Mouse (Mus musculus) ovary, adult 18-20 months (tissue): ENCODE data around the gene Mtss1l.
A peak's percentile ranks its signal among the peaks of the same experiment; 100 is the strongest.

Experiments used
- DNase-seq: peaks from one replicate; pipeline ENCODE4 v3.0.0; 2022; ENCODE audit warnings: low spot score, mixed read lengths

Mtss1l gene

DNA sequence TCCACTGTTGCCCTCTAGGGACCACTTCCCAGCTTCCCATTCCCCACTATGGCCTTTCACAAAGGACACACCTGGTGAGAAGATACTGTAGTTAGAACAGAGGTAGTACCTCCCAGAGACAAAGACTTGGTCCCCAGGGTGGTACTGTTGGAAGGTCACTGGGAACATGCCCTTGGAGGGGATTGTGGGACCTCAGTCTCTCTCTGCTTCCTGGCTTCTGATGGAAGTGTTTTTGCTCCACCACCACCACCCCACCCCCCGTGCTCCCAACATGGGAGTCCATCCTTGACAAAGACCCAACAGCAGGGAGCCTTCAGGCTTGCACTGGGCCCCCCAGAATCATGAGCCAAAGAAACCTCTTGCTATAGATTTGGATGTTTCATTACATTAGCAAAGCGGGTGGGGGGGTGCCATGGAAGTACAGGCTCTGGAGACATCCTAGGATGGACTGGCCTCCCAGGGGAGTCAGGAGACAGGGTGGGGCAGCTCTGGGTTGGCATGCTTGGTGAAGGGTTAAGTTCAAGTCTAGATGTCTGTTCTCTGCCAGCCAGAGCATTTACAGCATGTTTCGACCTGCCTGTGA is 14.9 kb upstream of the Mtss1l start:
- no peak for DNase-seq

DNA sequence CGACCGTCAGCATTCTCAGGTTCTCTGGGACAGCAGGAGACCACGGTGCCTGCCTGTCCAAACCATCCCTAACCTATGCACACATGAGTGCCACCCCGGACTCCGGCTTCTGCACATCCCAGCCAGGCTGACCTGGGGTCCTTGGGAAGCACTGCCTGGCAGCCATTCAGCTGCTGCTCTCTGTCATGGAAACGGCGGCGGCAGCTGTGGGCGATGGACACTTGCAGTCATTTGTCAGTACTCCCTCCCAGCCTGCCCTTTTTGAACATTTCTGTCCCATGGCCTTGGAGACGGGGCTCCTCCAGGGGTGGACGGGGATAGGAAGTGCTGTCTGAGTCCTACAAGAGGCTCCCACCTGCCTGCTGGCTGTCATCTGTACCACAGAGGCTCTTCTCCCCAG is 12.8 kb upstream of the Mtss1l start:
- DNase-seq = no peak

GRCm38 (mm10) chr8:110710593-110710992 is 10.7 kb upstream of the Mtss1l start:
- no peak for DNase-seq

DNA sequence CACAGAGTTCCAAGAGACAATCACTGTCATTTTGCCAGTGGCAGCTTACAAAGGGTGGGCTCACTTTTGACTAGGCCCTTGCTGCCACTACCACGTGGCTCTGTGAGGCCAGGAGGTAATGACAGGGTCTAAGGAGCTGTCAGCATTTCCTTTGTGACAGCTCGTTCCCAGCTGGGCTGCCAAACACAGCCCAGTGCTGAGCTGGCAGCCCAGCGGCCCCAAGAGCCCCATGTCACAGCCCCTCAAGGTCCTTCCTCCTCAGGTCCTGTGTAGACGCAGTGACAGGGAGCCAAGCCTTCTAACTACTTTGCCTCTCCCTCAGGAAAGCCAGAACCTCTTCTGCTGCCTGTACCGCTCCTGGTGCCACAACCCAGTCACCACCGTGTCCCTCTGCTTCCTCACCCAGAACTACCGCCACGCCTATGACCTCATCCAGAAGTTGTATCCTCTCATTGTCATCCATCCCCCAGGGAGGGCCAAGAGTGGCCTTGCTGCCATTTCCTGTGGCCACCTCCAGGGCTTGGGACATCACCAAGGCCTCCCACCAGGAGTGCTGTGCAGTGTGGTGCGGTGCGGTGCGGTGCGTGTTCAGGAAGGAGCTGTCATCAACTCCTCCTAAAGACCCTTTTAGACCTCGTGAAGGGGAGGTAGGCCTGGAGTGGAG is 9.9 kb upstream of the Mtss1l start:
- DNase-seq = no peak

DNA sequence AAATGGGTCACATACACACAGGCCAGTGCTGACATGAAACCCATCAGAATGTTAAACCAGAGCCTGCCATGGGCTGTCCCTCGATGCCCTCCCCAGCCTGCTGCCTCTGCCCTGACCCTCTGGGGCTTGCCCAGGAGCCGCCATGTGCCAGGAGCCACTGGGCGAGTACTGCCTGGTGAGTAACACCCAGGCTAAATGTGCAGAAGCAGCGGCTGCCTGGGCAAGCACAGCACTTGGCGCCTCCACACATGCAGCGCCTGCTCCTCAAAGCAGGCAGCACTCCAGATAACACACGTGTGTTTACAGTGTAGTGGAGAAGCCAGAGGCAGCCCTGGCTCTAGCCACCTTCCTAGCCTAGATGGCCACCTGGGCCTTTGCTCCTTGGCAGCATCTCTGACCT is 8.2 kb upstream of the Mtss1l start:
- DNase-seq = no peak

GRCm38 (mm10) chr8:110714827-110715519 is 6.3 kb upstream of the Mtss1l start:
- DNase-seq = no peak

DNA sequence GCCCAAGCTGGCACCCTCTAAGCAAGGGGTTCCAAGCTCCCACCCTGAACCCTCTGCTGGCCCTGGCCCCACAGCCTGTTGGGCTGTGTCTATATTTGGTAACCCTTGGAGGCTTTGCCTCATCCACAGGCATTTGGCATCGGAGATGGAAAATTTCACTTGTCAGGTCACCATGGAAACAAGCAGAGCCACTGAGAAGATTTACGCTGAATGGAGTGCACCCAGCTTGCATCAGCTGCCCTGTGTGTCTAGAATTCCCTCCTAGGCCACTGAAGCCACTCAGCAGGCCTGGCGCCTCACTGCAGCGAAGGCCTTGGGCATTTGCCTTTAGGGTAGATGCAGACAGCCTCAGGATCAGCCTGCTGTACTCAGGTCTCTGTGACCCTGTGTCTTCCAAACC is 5.2 kb upstream of the Mtss1l start:
- peak; percentile 58 for DNase-seq

DNA sequence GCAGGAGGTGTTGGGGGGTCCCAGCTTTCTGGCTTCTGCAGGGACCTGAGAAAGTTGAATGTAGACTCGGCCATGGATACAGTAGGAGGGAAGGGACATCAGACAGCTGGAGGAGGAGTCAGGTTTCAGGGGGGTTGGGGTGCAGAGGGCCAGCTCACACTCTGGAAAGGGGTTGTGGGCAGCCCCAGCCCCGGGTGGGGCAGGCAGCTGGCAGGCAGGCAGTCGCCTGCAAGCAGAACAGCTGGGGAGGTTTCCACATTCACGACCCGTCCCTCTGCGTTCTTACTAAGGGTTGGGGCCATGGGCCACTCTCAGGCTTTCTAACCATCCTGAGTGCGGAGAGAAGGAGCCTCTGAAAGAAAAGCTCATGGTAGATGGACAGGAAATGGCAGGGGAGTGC is 4.1 kb upstream of the Mtss1l start:
- DNase-seq = no peak

GRCm38 (mm10) chr8:110718209-110718968 is 2.9 kb upstream of the Mtss1l start:
- no peak for DNase-seq

DNA sequence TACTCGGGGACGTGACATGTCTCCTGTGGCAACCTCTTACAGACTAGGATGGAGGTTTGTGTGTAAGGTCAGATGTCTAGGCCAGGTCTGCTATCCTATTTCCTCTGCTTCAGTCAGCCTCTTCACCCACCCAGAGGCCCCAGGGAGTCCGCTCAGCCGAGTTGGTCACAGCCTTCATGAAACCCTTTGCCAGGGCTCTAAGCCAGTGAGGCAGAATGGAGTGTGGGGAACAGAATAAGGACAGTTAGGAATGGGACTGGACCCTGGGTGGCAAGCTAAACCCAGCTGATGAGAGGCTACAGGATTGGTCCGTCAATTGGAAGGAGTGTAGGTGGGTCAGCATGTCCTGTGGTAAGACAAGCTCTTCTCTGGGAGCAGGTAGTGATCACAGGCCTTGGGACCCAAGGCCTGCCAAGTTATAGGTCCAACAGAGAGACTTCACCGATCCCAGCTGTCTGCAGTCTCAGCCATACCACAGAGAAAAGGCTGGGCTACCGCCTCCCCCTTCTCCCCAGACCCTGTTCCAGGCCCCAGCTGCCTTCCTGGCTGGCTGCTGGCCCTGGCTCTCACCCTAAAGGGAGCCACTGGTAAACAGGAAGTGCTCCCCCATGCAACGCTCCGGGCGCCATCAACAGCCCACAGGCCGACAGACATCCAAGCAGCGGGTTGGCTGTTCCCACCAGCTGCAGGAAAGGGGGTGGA is 2.2 kb upstream of the Mtss1l start:
- DNase-seq = peak; percentile 50

- DNase-seq = no peak
These were observed 1.2 kb upstream of the Mtss1l start for GRCm38 (mm10) chr8:110719898-110720653.

DNA sequence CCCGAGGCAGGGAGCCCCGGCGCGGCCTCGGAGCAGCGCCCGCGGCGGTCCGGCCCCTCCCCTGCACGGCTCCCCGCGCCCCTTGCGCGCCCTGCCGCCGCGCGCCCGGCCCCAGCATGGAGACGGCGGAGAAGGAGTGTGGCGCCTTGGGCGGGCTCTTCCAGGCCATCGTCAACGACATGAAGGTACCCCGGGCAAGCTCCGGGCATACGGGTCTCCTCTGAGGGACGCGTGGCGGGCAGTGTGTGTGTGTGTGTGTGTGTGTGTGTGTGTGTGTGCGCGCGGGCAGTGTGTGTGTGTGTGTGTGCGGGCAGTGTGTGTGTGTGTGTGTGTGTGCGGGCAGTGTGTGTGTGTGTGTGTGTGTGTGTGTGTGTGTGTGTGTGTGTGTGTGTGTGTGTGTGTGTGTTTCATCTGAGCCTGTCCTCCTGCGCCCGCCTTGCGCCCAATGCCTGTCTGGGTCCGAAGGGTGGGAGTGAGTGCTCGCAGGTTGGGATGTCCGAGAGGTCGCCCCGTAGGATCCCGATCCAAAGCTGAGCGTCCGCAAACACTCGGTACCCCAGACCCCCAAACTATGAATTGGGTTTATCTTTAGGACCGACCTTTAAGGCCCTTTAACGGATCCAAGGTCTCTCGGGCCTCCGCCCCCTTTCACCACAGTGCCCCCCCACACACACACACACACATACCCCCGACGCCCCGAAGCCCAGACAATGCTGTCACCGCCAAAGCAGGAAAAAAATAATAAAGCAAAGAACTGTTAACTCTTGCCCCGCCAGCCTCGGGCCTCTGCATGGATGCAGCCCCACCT is 534 bp downstream of the Mtss1l start:
- no peak for DNase-seq

- no peak for DNase-seq
These were observed 1.2 kb downstream of the Mtss1l start for GRCm38 (mm10) chr8:110722414-110723011.

GRCm38 (mm10) chr8:110724493-110724892 is 3.2 kb downstream of the Mtss1l start:
- DNase-seq = no peak

DNA sequence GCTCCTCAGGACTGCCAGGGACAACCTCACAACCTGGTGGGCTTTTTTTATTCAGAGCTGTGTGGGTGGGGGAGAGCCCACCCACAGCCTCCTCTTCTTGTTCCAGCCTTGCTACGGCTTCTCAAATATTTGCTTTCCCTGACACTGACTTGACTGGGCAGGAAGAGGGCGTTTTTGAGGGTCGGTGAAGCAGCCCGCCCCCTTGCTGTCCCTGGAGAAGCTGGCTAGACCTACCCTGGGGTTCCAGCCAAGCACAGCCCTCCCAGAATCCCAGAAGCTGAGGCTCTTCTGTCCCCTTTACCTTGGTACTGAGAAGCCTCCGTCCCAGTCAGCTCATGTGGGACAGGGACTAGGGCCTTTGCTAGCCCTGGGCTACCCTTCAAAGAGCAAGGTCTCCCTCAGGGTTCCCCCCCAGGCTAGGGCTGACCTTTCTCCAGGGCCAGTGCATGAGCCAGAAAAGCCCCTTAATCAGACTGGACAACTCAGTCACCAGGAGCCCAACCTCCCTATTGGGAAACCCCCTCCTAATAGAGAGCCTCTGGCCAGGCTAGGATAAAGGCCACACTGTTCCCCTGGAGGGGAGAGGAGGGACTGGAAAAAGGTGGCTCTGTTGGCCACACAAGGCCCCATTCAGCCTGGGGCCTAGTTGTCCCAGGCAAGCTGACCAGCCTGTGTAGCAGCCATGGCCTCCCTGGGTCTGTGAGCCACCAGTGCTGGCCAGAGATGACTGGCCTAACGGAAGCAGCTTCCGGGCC is 4.0 kb downstream of the Mtss1l start:
- DNase-seq = no peak

DNA sequence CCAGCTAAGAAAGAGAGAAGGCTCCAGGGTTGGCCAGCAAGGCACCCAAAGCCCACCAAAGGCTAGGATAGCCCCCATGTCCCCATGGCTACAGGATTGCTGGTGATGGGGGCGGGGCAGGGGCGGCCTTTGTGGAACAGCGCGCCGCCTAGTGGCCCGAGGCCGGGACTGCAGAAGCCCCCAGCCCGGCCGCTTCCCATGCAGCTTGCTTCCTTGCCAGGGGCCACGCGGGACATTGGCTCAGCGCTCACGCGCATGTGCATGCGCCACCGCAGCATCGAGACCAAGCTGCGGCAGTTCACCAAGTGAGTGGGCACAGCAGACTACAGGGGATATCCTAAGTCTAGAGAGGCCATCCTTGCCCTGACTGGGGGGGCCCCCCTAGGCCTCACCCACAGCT is 5.6 kb downstream of the Mtss1l start:
- no peak for DNase-seq

- no peak for DNase-seq
These were observed 10.1 kb downstream of the Mtss1l start for GRCm38 (mm10) chr8:110731346-110731859.

GRCm38 (mm10) chr8:110733036-110733435 is 11.8 kb downstream of the Mtss1l start:
- no peak for DNase-seq

DNA sequence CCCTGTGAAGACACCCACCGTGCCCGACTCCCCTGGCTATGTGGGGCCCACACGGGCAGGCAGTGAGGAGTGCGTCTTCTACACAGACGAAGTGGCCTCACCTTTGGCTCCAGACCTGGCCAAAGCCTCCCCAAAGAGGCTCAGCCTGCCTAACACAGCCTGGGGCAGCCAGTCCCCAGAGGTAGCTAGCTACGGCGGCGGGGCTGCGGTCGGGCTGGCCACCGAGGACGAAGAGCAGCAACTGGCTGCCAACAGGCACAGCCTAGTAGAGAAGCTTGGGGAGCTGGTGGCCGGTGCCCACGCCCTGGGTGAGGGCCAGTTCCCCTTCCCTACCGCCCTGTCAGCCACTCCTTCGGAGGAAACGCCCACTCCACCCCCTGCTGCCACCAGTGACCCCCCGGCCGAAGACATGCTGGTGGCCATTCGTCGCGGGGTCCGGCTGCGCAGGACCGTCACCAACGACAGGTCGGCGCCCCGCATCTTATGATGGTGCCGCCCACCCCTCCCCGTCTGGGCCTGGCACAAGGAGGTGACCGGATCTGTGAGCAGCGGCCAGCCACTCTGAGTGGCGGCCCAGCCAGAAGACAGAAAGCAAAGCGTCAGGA is 17.4 kb downstream of the Mtss1l start:
- DNase-seq = no peak
